Mouse (Mus musculus): Measurements from ENCODE around the gene Clec4e. TPM values are rescaled to one million over a fixed set of nuclear protein-coding genes. Genes with fewer than 3 reads are reported as not detected.

The Clec4e gene
- total and polyA plus RNA-seq, 3 experiments, result 0.08 to 0.75 (median 0.13) TPM

GRCm38 (mm10) chr6:123244201-123244600 is 45.5 kb downstream of the Clec4e start:
- Histone ChIP-seq H3K27ac (no peak overlapping the region), H3K4me3 (no peak overlapping the region), H3K36me3 (ENCODE audit: control insufficient read depth, insufficient read depth, low read length) (no peaks in the 10 kb centered on the region), H3K4me1 (ENCODE audit: control insufficient read depth, insufficient read depth, low read length) (no peaks in the 10 kb centered on the region), H3K27me3 (ENCODE audit: control insufficient read depth, insufficient read depth, low read length) (no peaks in the 10 kb centered on the region), H3K9ac (ENCODE audit: low read depth, low read length) (no peak overlapping the region), H3K79me2 (replicated peaks; ENCODE audit: control insufficient read depth, insufficient read depth, low read length) (no peaks in the 10 kb centered on the region)
- WGBS, result 67% methylated on average over 5 of the region's 5 CpGs
- TF ChIP-seq CTCF (IDR thresholded peaks at IDR 0.05), result no peak
- TF ChIP-seq POLR2A (IDR thresholded peaks at IDR 0.05; ENCODE audit: insufficient read depth, low read depth, low read length), result no peak
- TF ChIP-seq EP300 (IDR thresholded peaks at IDR 0.05; ENCODE audit: insufficient read depth, low read depth, low read length), result no peak
- no peak for DNase-seq
- intact Hi-C loops (cut with DNase I), result no loop called here

DNA sequence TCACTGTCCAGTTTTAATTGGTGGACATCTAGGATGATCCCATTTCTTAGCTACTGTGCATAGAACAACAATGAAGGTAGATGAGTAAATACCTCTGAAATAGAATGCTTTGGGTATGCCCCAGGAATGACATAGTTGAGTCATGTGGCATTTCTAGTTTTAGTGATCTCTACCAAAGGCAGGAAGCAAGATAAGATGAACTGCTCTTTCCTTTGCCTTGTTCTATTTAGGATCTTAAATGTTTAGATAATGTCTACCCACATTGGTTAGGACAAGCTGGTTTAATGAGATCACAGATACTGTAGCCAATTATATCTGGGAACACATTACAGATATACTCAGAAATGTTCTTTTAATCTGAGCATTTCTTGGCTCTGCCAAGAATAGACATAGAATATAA is 52.1 kb downstream of the Clec4e start:
- no peak overlapping the region for H3K4me3 ChIP-seq
- intact Hi-C loops (cut with DNase I), result no loop called here
- H3K27ac ChIP-seq, result no peak overlapping the region
- TF ChIP-seq CTCF (IDR thresholded peaks at IDR 0.05) (no peak), POLR2A (IDR thresholded peaks at IDR 0.05; ENCODE audit: insufficient read depth, low read depth, low read length) (no peak), EP300 (IDR thresholded peaks at IDR 0.05; ENCODE audit: insufficient read depth, low read depth, low read length) (no peak)
- no peak for DNase-seq
- no peaks in the 10 kb centered on the region for H3K36me3 ChIP-seq (ENCODE audit: control insufficient read depth, insufficient read depth, low read length)
- no peaks in the 10 kb centered on the region for H3K4me1 ChIP-seq (ENCODE audit: control insufficient read depth, insufficient read depth, low read length)
- no peak overlapping the region for H3K9ac ChIP-seq (ENCODE audit: low read depth, low read length)
- no peaks in the 10 kb centered on the region for H3K27me3 ChIP-seq (ENCODE audit: control insufficient read depth, insufficient read depth, low read length)
- H3K79me2 ChIP-seq (replicated peaks; ENCODE audit: control insufficient read depth, insufficient read depth, low read length), result no peaks in the 10 kb centered on the region

Other genes starting within 250 kb of the Clec4e start
- gene Clec4b1, start 239.9 kb downstream of the Clec4e start, total RNA-seq (2021), result under 1 TPM in 1 of 2 experiments, not detected in 1; 0.42 TPM
- gene Clec4b1, start 239.9 kb downstream of the Clec4e start, polyA plus RNA-seq (2012; rRNA removed), result 0.82 and 1.4 TPM in 2 replicates
- 1 to 10 TPM; 1.6 to 2.0 TPM for gene Clec4a2, start 183.4 kb downstream of the Clec4e start, total RNA-seq (2021)
- 1.5 TPM in 2 replicates for gene Clec4a2, start 183.4 kb downstream of the Clec4e start, polyA plus RNA-seq (2012; rRNA removed)
- gene Clec4b2, start 117.0 kb downstream of the Clec4e start, total RNA-seq (2021), result not detected
- not detected in 2 replicates for gene Clec4b2, start 117.0 kb downstream of the Clec4e start, polyA plus RNA-seq (2012; rRNA removed)
- 1 to 10 TPM in 1 of 2 experiments, under 1 TPM in 1; 0.89 to 1.3 TPM for gene Clec4n, start 60.0 kb downstream of the Clec4e start, total RNA-seq (2021)
- gene Clec4n, start 60.0 kb downstream of the Clec4e start, polyA plus RNA-seq (2012; rRNA removed), result 0.76 and 1.6 TPM in 2 replicates
- gene Clec4d, start 27.8 kb downstream of the Clec4e start, total RNA-seq (2021), result 1 to 10 TPM in 1 of 2 experiments, under 1 TPM in 1; 0.68 to 1.1 TPM
- gene Clec4d, start 27.8 kb downstream of the Clec4e start, polyA plus RNA-seq (2012; rRNA removed), result 0.32 and 0.64 TPM in 2 replicates
- gene Vmn2r19, start 18.5 kb upstream of the Clec4e start, total RNA-seq (2021), result not detected
- not detected in 2 replicates for gene Vmn2r19, start 18.5 kb upstream of the Clec4e start, polyA plus RNA-seq (2012; rRNA removed)
- gene Vmn2r20, start 128.2 kb upstream of the Clec4e start, total RNA-seq (2021), result not detected
- not detected in 2 replicates for gene Vmn2r20, start 128.2 kb upstream of the Clec4e start, polyA plus RNA-seq (2012; rRNA removed)
- not detected for gene Vmn2r21, start 243.5 kb upstream of the Clec4e start, total RNA-seq (2021)
- gene Vmn2r21, start 243.5 kb upstream of the Clec4e start, polyA plus RNA-seq (2012; rRNA removed), result not detected in 2 replicates

Measured in heart, adult 2 months (tissue).